Comparison of ENCODE assay signal across 8 mouse cellular contexts in genomic region chr3:37642681-37643214, GRCm38 (mm10). TPM values are rescaled to one million over a fixed set of nuclear protein-coding genes. Genes with fewer than 3 reads are reported as not detected.
DNase-seq lines count a peak whose midpoint lies in the region; ATAC-seq lines count a peak whose summit lies in the region.

No protein-coding gene starts in this region.

- no peak for ATAC-seq in midbrain, embryonic 12.5 days (ENCODE audit: low FRiP score, low read depth)

- peak overlapping the region; percentile 74 for H3K4me3 ChIP-seq in midbrain, embryonic 12.5 days

- peaks cover 17% of the 10 kb centered on the region; the same call in 1 of the 2 replicates for H3K36me3 ChIP-seq in midbrain, embryonic 12.5 days

- peak overlapping the region; percentile 90 for H3K4me2 ChIP-seq in midbrain, embryonic 12.5 days (replicated peaks)

- H3K27me3 ChIP-seq in midbrain, embryonic 12.5 days, result peaks cover 49% of the 10 kb centered on the region

- peak overlapping the region; percentile 78 for H3K9ac ChIP-seq in midbrain, embryonic 12.5 days (replicated peaks)

- H3K9me3 ChIP-seq in midbrain, embryonic 12.5 days, result no peaks in the 10 kb centered on the region

- DNase-seq in 3134 (ENCODE audit: extremely low read depth, insufficient read length, low spot score), result peak; percentile 54
- peak; percentile 85 for DNase-seq in R1 (ENCODE audit: low read depth, low spot score)
- DNase-seq in heart, adult 8-10 months (ENCODE audit: low spot score), result peak; percentile 73
- DNase-seq in kidney, adult 18-20 months, result peak; percentile 60
- no peak for DNase-seq in spleen, postnatal 10 days (ENCODE audit: low spot score in 2 of 2)
- no peak for DNase-seq in layer of hippocampus, postnatal 36 days
- no peak for DNase-seq in ovary, postnatal 10 days (ENCODE audit: low spot score)

- peaks cover 20% of the 10 kb centered on the region for H3K4me1 ChIP-seq in midbrain, embryonic 12.5 days

- 72% methylated on average over 21 of the region's 21 CpGs for WGBS in midbrain, embryonic 12.5 days

- H3K27ac ChIP-seq in midbrain, embryonic 12.5 days (replicated peaks), result peak overlapping the region; percentile 25; the same call in 1 of the 2 replicates

RNA-seq across cellular contexts. Expression of gene Spry1, which starts 3.0 kb away (rescaled TPM):
- 10 to 100 TPM; 14.5 to 17.3 (median 15.5) TPM for total RNA-seq in heart, adult 8-10 months (2022)
- polyA plus RNA-seq in midbrain, embryonic 12.5 days (2016; fragmentation: Nextera tagmentation; extraction: Ambion mirVana), result 7.9 and 8.3 TPM in 2 replicates
- total RNA-seq in layer of hippocampus, postnatal 36 days (2021), result 10 to 100 TPM; 13.3 to 13.8 TPM

Comparison
In these comparisons a context has a peak if more than half of its experiments do, and no peak if none do; other contexts are left out.
1. DNase-seq: peak in 3134 (single experiment), R1 (single experiment), heart, adult 8-10 months (single experiment) and kidney, adult 18-20 months (single experiment); none in spleen, postnatal 10 days (0 of 2), layer of hippocampus, postnatal 36 days (0 of 2) and ovary, postnatal 10 days (single experiment).